Mouse (Mus musculus) megakaryocyte, embryonic 14.5 days (primary cell): ENCODE results near the gene Trp53i13.

Source experiments
- FLI1 ChIP-seq: IDR thresholded peaks from 2 replicates; pipeline ENCODE4 v1.6.1; 2012; ENCODE audit warnings: low read length, inconsistent platforms, mixed read lengths
- GATA1 ChIP-seq: IDR thresholded peaks from 3 replicates; pipeline ENCODE4 v1.6.1; 2012; ENCODE audit warnings: mixed read lengths, low read length, inconsistent platforms, borderline replicate concordance

GRCm38 (mm10) chr11:77502481-77502880 lies 13.3 kb downstream of the Trp53i13 start:
- TF ChIP-seq GATA1: no peak
- TF ChIP-seq FLI1: no peak
